16 mouse cellular contexts compared by ENCODE assay signal in the genomic region with DNA sequence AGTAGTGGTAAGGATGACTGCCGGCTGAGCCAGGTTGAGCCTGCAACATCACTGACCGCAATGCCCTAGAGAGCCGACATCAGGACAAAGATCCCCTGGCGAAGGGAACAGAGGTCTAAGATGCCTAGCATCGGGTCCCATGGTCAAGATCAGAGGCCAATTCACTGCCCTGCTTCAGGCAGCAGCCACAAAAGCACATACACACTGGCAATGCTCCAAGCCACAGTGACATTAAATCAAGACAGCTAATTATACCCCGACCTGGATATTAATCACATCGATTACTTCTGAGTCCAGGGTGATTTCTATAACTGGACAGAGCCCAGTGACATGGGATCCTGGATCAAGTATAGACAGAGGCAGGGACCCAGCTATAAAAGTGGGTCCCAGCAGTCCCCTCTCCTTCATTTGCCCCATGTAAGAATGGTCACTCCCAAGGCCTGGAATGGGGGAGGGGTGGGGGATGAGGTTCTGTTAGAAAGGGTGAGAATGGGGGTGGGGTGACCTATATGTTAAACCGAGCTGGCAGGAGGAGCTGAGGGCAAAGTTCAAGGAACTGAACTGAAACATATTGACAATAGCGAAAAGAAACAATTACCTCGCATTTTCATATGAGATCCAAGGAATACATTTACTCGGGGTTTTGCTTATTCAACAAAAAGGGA.
DNase-seq lines count a peak whose midpoint lies in the region; ATAC-seq and TF ChIP-seq lines count a peak whose summit lies in the region.
"Had no signal": no experiment of that assay in that cellular context is flagged by ENCODE, and none has a peak within 500 bp of the region (broad histone marks: within the 10 kb centered on the region; RNA-seq: fewer than 3 reads in every experiment).

No protein-coding gene starts in this region.

- H3K4me1 ChIP-seq in heart, embryonic 15.5 days (replicated peaks) = peaks cover 76% of the 10 kb centered on the region
- peaks cover 9% of the 10 kb centered on the region; the same call in 1 of the 2 replicates for H3K4me1 ChIP-seq in lung, embryonic 14.5 days (ENCODE audit: insufficient read depth)
- peaks cover 3% of the 10 kb centered on the region; the same call in 1 of the 2 replicates for H3K4me1 ChIP-seq in lung, postnatal 0 days (ENCODE audit: insufficient read depth, low read depth, low read length)
- peaks cover 10% of the 10 kb centered on the region; the same call in 1 of the 2 replicates for H3K4me1 ChIP-seq in stomach, embryonic 15.5 days

- intact Hi-C loops in heart, postnatal 14 days (cut with DNase I) = no loop called here

- no peaks in the 10 kb centered on the region for H3K27me3 ChIP-seq in heart, embryonic 15.5 days
- no peaks in the 10 kb centered on the region for H3K27me3 ChIP-seq in lung, embryonic 14.5 days (ENCODE audit: insufficient read depth, low read length)
- no peaks in the 10 kb centered on the region for H3K27me3 ChIP-seq in lung, postnatal 0 days (replicated peaks; ENCODE audit: insufficient read depth, low read length)
- H3K27me3 ChIP-seq in stomach, embryonic 15.5 days (replicated peaks) = no peaks in the 10 kb centered on the region
- H3K27me3 ChIP-seq: midbrain, embryonic 15.5 days; Patski had no signal

- H3K4me3 ChIP-seq in heart, embryonic 15.5 days = no peak overlapping the region
- H3K4me3 ChIP-seq in lung, embryonic 14.5 days (ENCODE audit: low read depth, low read length) = no peak overlapping the region
- H3K4me3 ChIP-seq in lung, postnatal 0 days (ENCODE audit: low read depth, low read length) = no peak overlapping the region
- no peak overlapping the region for H3K4me3 ChIP-seq in stomach, embryonic 15.5 days (replicated peaks)
- H3K4me3 ChIP-seq: limb, embryonic 12.5 days; liver, embryonic 13.5 days; midbrain, embryonic 15.5 days had no signal

- no peak overlapping the region for H3K9ac ChIP-seq in heart, embryonic 15.5 days
- H3K9ac ChIP-seq in lung, embryonic 14.5 days = no peak overlapping the region
- no peak overlapping the region for H3K9ac ChIP-seq in lung, postnatal 0 days (replicated peaks; ENCODE audit: low read depth)
- H3K9ac ChIP-seq in stomach, embryonic 15.5 days = no peak overlapping the region
- H3K9ac ChIP-seq: hindbrain, embryonic 14.5 days; limb, embryonic 12.5 days; liver, embryonic 13.5 days; midbrain, embryonic 15.5 days had no signal

- H3K9me3 ChIP-seq in heart, embryonic 15.5 days (replicated peaks) = no peaks in the 10 kb centered on the region
- no peaks in the 10 kb centered on the region for H3K9me3 ChIP-seq in lung, embryonic 14.5 days (ENCODE audit: low read depth, low read length)
- H3K9me3 ChIP-seq in lung, postnatal 0 days (ENCODE audit: low read length) = no peaks in the 10 kb centered on the region
- H3K9me3 ChIP-seq in stomach, embryonic 15.5 days = no peaks in the 10 kb centered on the region
- H3K9me3 ChIP-seq: limb, embryonic 12.5 days; liver, embryonic 13.5 days; midbrain, embryonic 15.5 days had no signal

- ATAC-seq in heart, embryonic 15.5 days (replicated peaks; ENCODE audit: insufficient number of reproducible peaks, insufficient read depth, low FRiP score, low read depth) = no peak
- ATAC-seq in lung, embryonic 14.5 days (ENCODE audit: insufficient read depth) = no peak
- no peak for ATAC-seq in lung, postnatal 0 days
- ATAC-seq in stomach, embryonic 15.5 days (ENCODE audit: insufficient read depth, low FRiP score, low read depth) = no peak
- ATAC-seq: forebrain, embryonic 14.5 days; midbrain, embryonic 15.5 days; Patski had no signal

- peak; percentile 46 for DNase-seq in embryo, embryonic 10.5 days (ENCODE audit: low spot score)
- DNase-seq in embryo, embryonic 9.5 days (ENCODE audit: extremely low spot score) = no peak
- no peak for DNase-seq in heart, postnatal 14 days
- DNase-seq in lung, embryonic 14.5 days = no peak
- DNase-seq in lung, postnatal 0 days (ENCODE audit: low spot score) = no peak
- DNase-seq in thymus, postnatal 25 days = no peak
- DNase-seq: layer of hippocampus, adult 9-11 months; liver, embryonic 13.5 days; thymus, adult 2 months had no signal

- H3K27ac ChIP-seq in heart, embryonic 15.5 days = peak overlapping the region; percentile 72
- H3K27ac ChIP-seq in lung, embryonic 14.5 days (ENCODE audit: low read depth) = peak overlapping the region; percentile 54; the same call in 1 of the 2 replicates
- no peak overlapping the region for H3K27ac ChIP-seq in lung, postnatal 0 days (ENCODE audit: low read length)
- H3K27ac ChIP-seq in stomach, embryonic 15.5 days = peak overlapping the region; percentile 13; the same call in 1 of the 2 replicates
- H3K27ac ChIP-seq: hindbrain, embryonic 14.5 days; liver, embryonic 13.5 days; midbrain, embryonic 15.5 days had no signal

- TF ChIP-seq CTCF in lung, embryonic 14.5 days (IDR thresholded peaks at IDR 0.05; ENCODE audit: low read depth) = no peak
- TF ChIP-seq CTCF in lung, postnatal 0 days (IDR thresholded peaks at IDR 0.05) = no peak

- no peak overlapping the region; the same call in 1 of the 2 replicates for H3K4me2 ChIP-seq in heart, embryonic 15.5 days
- no peak overlapping the region for H3K4me2 ChIP-seq in lung, embryonic 14.5 days
- H3K4me2 ChIP-seq in lung, postnatal 0 days (replicated peaks; ENCODE audit: low read depth, low read length) = no peak overlapping the region
- no peak overlapping the region for H3K4me2 ChIP-seq in stomach, embryonic 15.5 days
- H3K4me2 ChIP-seq: hindbrain, embryonic 14.5 days; limb, embryonic 12.5 days; liver, embryonic 13.5 days; midbrain, embryonic 15.5 days had no signal

- TF ChIP-seq EP300 in lung, postnatal 0 days (IDR thresholded peaks at IDR 0.05) = no peak

- 65% methylated on average over 11 of the region's 11 CpGs for WGBS in heart, embryonic 15.5 days
- 56% methylated on average over 11 of the region's 11 CpGs for WGBS in lung, embryonic 14.5 days
- WGBS in lung, postnatal 0 days = 66% methylated on average over 11 of the region's 11 CpGs
- 65% methylated on average over 11 of the region's 11 CpGs for WGBS in stomach, embryonic 15.5 days

- no peaks in the 10 kb centered on the region for H3K36me3 ChIP-seq in heart, embryonic 15.5 days
- H3K36me3 ChIP-seq in lung, embryonic 14.5 days (ENCODE audit: insufficient read depth) = no peaks in the 10 kb centered on the region
- H3K36me3 ChIP-seq in lung, postnatal 0 days (ENCODE audit: insufficient read depth, low read length) = no peaks in the 10 kb centered on the region
- H3K36me3 ChIP-seq in stomach, embryonic 15.5 days = no peaks in the 10 kb centered on the region
- H3K36me3 ChIP-seq: limb, embryonic 12.5 days; liver, embryonic 13.5 days; midbrain, embryonic 15.5 days had no signal
